Mouse (Mus musculus) bone marrow, adult 2 months (tissue): ENCODE results near the gene Dpyd.

Experiments used
- CTCF ChIP-seq: fragments of 200-500 bp; IDR thresholded peaks from 2 replicates; pipeline ENCODE4 v1.5.1; 2011; ENCODE audit warnings: low read length, control low read depth; ENCODE audit not compliant: control insufficient read depth, insufficient read depth
- POLR2A ChIP-seq: fragments of 200-500 bp; IDR thresholded peaks from 2 replicates; pipeline ENCODE4 v1.6.1; 2011; ENCODE audit warnings: low read depth, mild to moderate bottlenecking, control low read depth, low read length, borderline replicate concordance; ENCODE audit not compliant: control insufficient read depth

- TF ChIP-seq CTCF (no peak), POLR2A (no peak)
Observed at GRCm38 (mm10) chr3:118541766-118542165, 20.2 kb upstream of the Dpyd start.
